Mouse (Mus musculus) splenic B cell, adult 2 months (primary cell): ENCODE data around the gene Prrg2.

Experiments
- DNase-seq: peaks from one replicate; pipeline ENCODE4 v3.0.0-alpha.2; 2011; ENCODE audit warnings: low read depth, low spot score
- H3K27me3 ChIP-seq: 2 replicates; pipeline ENCODE4 v1.6.1; 2012; ENCODE audit warnings: mild to moderate bottlenecking, low read length, moderate library complexity, mixed read lengths; ENCODE audit not compliant: control insufficient read depth, poor library complexity, insufficient read depth, severe bottlenecking
- H3K36me3 ChIP-seq: 2 replicates; pipeline ENCODE4 v1.6.1; 2012; ENCODE audit warnings: mild to moderate bottlenecking, low read length, moderate library complexity, mixed read lengths; ENCODE audit not compliant: control insufficient read depth, poor library complexity, insufficient read depth, severe bottlenecking

Prrg2 gene

DNA sequence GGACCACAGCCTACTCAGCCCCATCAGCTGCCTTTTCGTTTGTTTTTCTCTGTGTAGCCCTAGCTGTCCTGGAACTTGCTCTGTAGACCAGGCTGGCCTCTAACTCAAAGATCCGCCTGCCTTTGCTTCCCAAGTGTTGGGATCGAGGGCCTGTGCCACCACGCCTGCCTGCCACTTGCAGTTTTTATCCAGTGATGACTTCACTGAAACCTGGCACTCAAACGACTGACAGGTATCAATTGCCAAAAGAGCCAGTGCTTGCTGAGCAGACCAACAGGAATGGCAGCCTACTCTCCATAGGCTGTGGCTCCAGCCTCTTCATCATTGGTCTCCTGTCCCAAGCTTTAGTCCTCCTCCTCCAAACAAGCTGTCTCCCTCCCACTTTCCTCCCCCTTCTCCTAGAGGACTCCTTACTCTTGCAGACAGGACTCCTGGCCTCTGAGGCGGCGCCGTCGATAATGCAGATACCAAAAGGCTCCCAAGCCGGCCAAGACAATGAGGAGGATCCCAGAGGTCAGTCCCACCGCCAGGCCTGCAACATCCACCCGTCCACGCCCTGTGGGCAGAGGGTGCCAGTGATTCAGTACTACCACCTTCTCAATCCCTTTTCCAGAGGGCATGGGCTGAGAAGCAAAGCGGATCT is 6.0 kb downstream of the Prrg2 start:
- no peaks in the 10 kb centered on the region for H3K27me3 ChIP-seq
- no peak for DNase-seq
- H3K36me3 ChIP-seq = no peaks in the 10 kb centered on the region

DNA sequence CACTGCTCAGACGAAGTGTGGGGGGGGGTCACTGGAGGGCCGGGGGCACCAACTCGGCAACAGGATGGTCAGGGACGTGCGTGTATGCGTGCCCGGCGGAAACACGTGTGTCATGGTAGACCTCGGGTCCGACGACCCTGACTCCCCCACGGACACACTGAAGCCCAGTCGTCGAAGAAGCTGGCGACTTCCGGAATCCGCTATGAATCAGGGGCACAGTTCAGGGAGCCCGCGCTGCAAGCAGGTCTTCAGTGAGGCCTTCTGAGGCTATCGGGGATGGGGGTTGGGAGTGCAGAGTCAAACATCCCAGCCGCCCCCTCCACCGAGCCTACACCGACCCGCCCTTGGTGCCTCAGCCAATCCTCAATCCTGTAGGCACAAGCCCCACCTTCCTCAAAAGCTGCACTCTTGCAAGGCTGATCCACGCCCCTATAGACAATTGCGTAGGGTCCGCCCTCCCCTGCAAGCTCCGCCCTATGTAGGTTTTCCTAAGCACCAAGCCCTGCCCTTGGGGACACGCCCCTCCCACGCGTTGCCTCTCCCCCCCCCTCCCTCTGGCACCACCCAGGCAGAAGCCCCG is 8.5 kb downstream of the Prrg2 start:
- Histone ChIP-seq H3K36me3 (peaks cover 6% of the 10 kb centered on the region), H3K27me3 (no peaks in the 10 kb centered on the region)
- DNase-seq = peak; percentile 97

DNA sequence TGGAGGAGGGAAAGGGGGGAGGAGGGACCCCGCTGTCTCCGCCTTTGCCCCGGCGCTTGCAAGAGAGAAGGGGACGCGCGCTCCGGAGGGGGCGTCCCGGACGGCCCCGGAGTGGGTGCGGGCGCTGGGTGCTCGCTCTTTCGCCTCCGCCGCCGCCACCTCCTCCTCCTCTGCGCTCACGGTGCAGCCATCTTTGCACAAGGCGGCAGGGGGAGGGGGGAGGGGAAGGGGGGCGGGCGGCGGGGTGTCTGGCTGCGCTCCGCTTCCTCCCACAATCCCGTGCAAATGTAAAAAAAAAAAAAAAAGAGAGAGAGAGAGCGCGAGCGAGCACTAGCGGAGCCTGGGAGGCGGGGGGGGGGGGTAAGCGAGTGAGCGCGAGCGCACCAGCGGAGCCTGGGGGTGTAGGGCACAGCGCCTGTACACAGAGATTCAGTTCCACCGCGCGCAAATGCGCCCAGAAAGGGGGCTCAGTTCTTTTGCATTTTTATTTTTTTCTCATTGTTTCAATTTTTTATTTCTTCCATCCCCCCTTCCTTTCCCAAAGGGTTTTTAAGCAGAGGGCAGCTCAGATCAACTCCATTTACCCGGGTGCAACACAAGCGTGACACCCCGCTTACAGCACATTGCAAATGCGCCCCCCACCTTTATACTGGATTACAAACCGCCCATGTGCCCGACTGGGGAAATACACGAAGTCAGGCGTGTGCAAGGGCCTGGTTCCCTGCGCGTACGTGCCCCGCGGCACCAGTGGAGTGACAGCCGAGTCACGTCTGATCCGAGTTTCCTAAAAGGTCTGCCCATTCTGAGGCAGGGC is 9.2 kb downstream of the Prrg2 start:
- DNase-seq = peak; percentile 84
- peaks cover 6% of the 10 kb centered on the region for H3K36me3 ChIP-seq
- no peaks in the 10 kb centered on the region for H3K27me3 ChIP-seq

DNA sequence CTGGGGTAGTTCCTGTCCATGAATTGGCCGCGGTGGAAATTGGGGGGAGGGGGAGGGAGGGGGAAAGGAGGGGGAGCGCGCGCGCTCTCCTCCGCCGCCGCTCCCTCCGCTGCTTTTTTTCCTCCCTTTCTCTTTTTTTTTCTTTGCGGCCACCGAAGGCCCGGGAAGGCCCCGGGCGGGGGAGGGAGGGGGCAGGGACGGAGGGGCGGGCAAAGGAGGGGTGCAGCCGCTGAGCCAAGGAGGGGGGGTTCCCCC is 9.7 kb downstream of the Prrg2 start, which contains the start of gene Prr12:
Gene Prr12, minus strand, starts transcription at position 20 of the 255 bp plus-strand sequence.
- H3K27me3 ChIP-seq = no peaks in the 10 kb centered on the region
- no peak for DNase-seq
- peaks cover 11% of the 10 kb centered on the region for H3K36me3 ChIP-seq

DNA sequence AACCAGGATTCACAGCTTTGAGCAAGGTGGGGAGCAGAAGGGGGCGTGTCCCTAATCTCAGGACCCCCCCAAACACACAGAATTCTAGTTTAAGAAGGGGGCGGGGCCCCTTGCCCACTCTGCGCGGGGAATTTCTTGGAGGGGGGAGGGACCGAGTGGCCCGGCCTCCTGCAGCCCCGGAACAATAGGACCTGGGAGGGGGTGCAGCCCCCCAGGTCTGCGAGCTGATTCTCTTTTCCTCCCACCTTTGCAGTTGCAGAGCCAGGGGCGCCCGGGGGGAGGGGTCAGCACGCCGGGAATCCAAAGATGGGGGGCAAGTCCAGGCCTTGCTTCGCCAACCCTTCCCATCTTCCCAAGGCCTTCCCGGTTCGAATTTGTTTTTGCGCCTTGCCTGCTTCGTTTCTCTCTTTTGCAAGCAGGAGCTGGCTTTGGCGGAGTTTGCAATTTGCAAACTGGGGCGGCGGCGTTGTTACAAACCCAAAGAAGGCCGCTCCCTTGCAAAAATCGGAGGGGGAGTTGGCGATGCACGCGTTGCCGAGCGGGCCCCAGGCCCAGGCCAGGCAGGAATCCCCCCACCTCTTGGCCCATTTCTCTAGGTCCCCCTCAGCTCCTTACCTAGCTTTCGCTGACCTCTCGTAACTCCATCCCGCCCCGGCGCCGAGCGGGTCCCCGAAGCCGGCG is 10.2 kb downstream of the Prrg2 start:
- H3K27me3 ChIP-seq = no peaks in the 10 kb centered on the region
- DNase-seq = peak; percentile 29
- peaks cover 15% of the 10 kb centered on the region for H3K36me3 ChIP-seq

DNA sequence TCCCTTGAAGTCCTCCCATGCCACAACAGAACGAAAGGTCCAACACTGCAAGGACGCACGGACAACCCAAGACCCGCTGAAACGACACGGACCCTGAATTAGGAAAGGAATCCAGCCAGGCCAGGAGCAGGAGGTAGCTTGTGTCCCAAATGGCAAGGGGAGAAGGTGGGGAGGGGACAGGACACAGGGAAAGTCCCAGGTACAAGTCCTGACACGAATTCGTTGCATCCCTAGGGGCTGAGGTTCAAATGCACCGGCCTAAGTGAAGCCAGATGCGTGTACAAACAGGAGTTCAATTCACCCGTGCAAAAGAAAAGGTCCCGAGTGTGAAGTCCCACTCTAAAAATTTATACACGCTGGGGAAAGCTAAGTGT is 10.9 kb downstream of the Prrg2 start:
- DNase-seq = no peak
- no peaks in the 10 kb centered on the region for H3K27me3 ChIP-seq
- H3K36me3 ChIP-seq = peaks cover 18% of the 10 kb centered on the region

DNA sequence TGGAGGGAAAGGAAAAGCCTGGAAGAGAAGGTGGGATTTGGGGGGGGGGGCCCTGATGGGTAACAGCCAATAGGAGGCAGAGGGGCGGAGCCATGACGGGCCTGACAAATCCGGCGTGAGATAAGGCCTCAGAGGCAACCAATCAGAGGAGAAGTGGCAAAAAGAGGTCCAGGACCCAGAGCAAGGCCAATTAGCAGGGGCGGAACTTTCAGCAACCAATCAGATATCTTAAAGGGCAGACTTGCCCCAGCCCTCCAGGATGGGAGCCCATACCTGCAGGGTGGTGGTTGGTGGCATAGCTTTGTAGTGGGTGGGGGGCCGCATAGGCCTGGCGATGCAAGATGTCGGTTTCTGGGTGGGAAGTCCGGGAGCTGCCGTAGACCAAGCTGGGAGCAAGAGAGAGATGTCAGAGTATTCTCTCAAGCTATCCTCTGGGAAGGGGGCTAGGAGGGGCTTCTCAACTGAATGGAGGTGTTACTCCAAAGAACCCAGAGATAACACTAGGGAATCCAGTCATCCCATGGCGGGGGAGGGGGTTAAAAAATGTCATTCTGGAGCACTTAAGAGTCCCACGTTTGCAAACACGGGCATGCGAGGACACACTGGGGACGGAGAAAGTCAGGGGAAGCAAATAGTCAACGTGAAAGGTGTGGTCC is 11.4 kb downstream of the Prrg2 start:
- DNase-seq = peak; percentile 54
- H3K36me3 ChIP-seq = peaks cover 18% of the 10 kb centered on the region

DNA sequence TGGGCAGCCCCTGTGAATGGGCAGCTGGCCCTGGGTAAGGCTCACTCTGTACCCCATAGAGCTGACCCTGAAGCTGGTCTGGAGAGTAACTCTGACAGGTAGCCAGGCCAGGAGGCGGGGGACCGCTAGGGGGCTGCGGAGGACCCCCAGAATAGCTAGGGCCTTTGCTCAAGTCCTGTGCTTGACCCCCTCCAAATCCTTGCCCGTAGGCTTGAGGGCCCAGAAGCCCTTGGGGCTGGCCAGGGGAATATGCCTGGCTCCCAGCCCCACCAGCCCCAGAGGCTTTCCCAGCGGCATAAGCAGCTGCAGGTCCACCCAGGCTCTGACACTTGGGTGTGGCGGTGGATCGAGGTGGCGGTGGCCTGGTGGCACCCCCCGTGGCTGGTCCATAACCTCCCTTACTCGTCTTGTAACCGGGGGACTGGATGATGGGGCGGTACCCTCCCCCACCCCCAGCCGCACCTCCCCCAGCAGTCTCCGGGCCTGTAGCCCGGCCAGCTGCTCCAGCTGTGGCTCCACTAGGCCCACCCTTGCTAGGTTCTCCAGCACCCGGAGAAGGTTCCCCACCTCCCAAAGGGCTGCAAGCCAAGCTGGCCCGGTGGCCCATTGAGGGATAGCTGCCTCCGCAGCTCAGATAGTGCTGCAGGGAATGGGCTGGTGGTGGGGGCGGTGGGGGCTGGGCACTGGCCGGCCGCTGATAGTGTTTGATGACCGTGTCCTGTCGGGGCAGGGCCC is 13.4 kb downstream of the Prrg2 start:
- DNase-seq = no peak
- Histone ChIP-seq H3K36me3 (peaks cover 21% of the 10 kb centered on the region), H3K27me3 (no peaks in the 10 kb centered on the region)

More for the DNA sequence above, 11.4 kb downstream of the Prrg2 start:
- no peaks in the 10 kb centered on the region for H3K27me3 ChIP-seq

DNA sequence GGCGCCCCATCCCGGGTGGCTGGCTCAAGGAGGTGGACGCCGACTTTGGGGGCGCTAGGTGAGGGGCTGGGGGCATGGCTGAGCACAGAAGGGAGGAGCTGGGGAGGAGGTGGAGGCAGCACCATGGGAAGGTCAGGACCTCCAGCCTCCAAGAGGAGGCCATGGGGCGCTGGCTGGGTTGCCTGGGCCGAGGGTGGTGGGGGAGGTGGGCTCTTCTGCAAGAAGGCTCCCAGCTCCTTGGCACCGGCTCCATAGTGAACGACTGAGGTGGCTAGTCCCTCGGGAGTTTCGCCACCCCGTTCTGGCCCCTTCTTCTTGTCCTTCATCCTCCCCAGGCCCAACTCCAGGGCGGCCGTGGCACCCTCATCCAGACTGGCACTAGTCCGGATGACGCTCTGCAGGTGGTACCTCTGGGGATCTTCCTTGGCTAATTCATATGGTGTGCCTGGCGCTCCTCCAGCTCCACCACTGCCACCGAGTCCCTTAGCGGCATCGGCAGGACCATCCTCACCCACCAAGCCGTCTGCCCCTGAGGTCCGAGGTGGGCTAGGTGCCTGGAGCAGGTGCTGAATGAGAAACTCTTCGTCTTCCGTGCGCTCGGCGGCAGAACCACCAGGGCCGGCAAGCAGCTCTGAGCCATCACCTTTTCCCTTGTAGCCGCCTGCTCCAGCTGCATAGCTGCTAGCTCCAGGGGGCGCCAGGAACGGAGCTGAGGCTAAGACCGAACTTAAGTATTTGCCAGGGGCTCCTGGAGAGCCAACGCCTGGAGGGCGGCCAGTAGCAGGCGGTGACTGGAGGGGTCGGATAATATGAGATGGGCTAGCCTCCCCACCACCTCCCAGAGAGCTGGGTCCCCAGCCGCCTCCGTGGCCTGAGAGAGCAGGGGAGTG is 14.2 kb downstream of the Prrg2 start:
- Histone ChIP-seq H3K36me3 (peaks cover 21% of the 10 kb centered on the region), H3K27me3 (no peaks in the 10 kb centered on the region)
- DNase-seq = no peak

DNA sequence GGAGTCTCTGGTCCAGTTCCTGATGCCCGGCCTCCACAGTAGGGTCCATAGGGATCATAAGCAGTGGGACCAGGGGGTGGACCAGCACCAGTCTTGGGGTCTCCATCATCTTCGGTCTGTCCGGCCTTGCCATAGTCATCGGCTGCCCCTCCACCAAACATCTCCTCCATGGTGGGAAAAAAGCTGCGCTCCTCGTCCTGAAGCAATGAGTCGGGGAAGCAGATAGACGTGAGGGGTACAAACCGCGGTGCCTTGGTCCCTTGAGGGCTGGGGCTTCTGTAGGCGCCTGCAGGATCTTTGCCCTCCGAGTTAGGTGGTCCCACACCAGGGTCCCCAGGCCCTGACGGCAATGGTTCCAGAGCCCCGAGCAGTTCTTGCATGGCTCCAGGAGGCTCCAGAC is 15.0 kb downstream of the Prrg2 start:
- Histone ChIP-seq H3K27me3 (no peaks in the 10 kb centered on the region), H3K36me3 (peaks cover 21% of the 10 kb centered on the region)
- no peak for DNase-seq

DNA sequence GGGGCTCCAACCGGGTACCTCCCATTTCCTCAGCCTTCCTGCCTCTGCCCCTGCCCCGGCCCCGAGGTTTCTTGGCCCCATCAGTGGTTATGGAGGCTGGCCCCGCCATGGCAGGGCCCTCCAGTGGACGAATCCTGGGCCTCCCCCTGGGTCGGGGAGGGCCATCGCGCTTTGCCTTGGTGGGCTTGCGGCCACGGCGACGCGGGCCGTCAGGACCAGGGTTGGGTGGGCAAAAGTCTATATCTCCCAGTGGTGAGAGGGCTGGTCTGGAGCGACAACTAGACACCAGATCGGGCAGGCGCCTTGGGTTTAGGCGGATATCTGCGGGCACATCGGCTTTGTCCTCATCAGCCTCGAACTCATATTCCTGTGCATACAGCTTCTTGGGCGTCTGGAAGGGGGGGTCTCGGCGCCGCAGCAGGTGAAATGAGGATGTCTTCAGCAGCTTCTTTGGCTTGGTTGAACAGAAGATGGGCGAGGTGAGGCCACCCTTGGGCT is 15.6 kb downstream of the Prrg2 start:
- Histone ChIP-seq H3K27me3 (no peaks in the 10 kb centered on the region), H3K36me3 (peaks cover 21% of the 10 kb centered on the region)
- no peak for DNase-seq

DNA sequence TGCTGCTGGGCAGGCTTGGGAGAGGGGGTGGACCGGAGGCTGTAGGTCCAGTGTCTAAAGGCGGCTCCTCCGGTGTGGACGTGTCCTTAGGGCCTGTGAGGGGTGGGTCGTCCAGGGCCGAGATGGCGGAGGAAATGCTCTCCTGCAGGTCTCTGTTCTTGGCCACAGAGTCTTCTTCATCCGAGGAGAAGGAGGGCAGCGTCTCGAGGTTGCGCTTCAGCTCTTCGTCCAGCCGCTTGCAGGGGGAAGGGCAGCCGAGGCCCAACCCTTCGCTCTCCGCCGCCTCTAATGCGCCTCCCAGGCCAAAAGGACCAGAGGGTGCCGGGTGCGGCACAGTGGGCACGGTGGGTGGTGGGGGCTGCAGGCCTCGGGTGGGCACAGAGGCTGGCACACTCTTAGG is 16.7 kb downstream of the Prrg2 start:
- H3K27me3 ChIP-seq = no peaks in the 10 kb centered on the region
- no peak for DNase-seq
- peaks cover 22% of the 10 kb centered on the region for H3K36me3 ChIP-seq

DNA sequence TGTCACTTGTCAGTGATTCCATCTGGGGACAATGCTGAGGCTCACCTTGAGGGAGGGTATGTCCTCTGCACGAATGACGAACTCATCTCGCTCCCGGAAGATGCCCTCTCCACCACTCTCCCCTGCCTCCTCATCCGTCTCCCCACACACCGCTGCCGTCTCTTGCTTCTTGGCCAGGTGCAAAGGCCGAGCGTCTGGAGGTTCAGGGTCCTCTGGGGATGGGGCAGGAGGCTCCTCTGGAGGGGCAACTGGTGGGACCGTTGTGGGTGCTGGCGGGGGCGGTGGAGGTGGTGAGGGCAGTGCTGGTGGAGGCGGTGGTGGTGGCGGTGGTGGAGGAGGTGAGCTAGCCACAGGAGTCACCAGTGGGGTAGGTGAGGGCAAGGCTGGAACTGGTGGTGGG is 19.2 kb downstream of the Prrg2 start:
- H3K36me3 ChIP-seq = peaks cover 21% of the 10 kb centered on the region
- DNase-seq = no peak
- no peaks in the 10 kb centered on the region for H3K27me3 ChIP-seq
